Mouse (Mus musculus): Measurements from ENCODE around the gene As3mt.
"Not testable (repeated sequence)": the region's sequence is repeated elsewhere in the genome, so short reads cannot be mapped to it uniquely, and the experiment has no call there.

The As3mt gene

DNA sequence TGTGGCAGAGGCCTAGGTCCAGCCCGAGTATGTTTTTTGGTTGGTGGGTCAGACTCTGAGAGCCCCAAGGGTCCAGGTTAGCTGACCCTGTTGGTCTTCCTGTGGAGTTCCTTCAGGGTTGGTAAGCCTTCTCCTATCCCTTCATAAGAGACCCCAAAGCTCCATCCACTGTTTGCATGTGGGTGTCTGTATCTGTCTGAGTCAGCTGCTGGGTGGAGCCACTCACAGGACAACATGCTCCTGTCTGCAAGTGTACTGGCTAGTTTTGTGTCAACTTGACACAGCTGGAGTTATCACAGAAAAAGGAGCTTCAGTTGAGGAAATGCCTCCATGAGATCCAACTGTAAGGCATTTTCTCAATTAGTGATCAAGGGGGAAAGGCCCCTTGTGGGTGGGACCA, 71.9 kb downstream of the As3mt start:
- not testable (repeated sequence) for DNase-seq (ENCODE audit: extremely low spot score, low read depth, low spot score)

DNA sequence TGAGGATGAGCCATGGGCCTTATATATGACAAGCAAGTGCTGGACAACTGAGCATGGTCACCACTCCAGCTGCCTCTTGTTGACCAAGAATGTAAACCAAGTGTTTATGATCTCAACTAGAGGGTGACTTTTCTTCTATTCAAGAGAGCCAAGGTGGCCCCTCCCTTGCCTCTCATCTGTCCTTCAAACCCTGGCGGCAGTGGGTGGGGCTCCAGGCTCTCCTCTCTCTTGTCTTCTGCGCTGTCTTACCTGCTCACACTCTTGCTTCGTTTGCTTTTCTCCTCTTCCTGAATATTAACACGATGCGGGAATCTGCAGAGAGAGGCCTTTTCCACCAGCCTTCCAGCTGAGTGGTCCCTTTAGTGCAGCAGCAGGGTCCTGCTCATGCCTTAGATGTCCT, 76.8 kb downstream of the As3mt start:
- DNase-seq (ENCODE audit: extremely low spot score, low read depth, low spot score), result no peak

DNA sequence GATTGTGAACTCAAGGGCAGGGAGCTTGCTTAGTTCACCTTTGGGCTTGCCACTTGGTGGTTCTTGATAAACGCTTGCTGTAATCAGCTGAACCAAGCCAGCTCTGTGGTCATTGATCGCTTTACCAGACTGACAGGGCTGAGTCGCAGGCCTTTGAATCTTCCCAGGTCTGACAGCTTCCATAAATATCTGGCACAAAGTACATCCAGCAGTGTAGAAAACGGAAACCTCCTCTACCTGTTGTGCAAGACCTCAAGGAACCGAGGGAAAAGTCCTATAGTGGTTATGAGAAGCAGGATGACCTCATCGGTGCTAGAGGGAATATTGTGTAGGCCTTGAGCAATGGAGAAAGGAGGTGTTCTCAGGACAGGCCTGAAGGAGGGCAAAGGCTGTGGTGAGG, 77.2 kb downstream of the As3mt start:
- DNase-seq (ENCODE audit: extremely low spot score, low read depth, low spot score), result no peak

DNA sequence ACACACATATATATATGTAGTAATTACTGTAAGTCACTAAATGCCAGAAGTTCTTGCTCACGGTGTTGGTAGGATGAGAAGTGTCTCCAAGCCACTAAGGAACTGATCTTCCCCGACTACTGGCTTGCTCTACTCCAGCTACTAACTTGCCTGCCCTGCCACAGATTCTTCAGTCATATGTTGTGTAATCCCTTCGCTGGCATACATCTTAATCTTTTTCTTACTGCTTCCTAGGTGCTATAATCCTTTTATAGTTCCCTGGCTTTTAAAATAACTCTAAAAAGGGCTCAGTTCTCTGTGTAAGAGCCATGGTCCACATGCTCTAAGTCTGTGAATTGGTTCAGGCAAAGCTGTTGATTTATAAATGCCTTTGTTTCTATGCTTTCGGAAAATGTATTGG, 78.4 kb downstream of the As3mt start:
- no peak for DNase-seq (ENCODE audit: extremely low spot score, low read depth, low spot score)

DNA sequence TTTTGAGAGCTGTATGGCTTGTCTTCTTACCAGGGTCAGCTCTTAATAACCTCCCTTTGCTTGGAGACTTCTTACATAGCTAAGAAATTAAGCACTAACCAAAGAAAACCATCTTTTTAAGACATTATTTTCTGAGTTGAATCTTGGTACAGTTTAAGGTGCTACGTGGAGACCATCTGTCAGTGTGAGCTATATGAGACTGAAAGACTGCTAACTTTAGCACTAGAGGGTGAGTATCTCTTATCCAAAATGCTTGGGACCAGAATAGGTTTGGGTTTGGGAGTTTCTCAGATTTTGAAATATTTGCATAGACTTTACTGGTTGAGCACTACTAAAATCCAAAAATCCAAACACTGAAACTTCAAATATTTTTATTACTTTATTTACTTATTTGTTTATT, 82.5 kb downstream of the As3mt start:
- no peak for DNase-seq (ENCODE audit: extremely low spot score, low read depth, low spot score)

Data from hindlimb bud, embryonic 11.5 days (tissue).